Mouse (Mus musculus) layer of hippocampus, adult 18-20 months (tissue): ENCODE data around the gene Rap1gds1. TPM values are rescaled to one million over a fixed set of nuclear protein-coding genes. Genes with fewer than 3 reads are reported as not detected.

ENCODE experiments used
- DNase-seq, 2 experiments: peaks; one replicate each; pipeline ENCODE4 v3.0.0; 2022; ENCODE audit warnings: low spot score in 2 of 2
- total RNA-seq, 2 experiments: library from RNA; stranded (reverse); gene quantifications; 2 replicates each; pipeline ENCODE4 v1.2.3; 2021

Rap1gds1 gene
- total RNA-seq, 2 experiments from 2014 or later = 212 TPM

DNA sequence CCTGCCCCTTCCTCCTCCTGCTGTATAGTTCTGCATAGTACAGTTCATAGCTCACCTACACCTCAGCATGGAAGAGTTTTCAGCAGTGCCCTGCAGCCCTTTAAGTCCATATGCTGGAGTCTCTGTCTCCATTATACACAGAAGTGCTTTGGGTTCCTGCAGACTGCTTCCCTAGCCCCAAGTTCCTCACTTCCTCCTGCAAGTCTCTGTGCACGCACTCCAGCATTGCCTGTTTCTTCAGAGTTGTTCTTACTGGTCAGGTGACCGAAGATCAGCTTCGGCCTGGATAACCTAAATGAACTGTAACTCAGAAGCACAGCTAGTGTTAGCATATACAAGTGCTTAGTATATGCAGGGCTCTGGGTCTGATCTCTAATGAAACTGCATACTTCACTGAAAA is 12.9 kb downstream of the Rap1gds1 start:
- DNase-seq = no peak

DNA sequence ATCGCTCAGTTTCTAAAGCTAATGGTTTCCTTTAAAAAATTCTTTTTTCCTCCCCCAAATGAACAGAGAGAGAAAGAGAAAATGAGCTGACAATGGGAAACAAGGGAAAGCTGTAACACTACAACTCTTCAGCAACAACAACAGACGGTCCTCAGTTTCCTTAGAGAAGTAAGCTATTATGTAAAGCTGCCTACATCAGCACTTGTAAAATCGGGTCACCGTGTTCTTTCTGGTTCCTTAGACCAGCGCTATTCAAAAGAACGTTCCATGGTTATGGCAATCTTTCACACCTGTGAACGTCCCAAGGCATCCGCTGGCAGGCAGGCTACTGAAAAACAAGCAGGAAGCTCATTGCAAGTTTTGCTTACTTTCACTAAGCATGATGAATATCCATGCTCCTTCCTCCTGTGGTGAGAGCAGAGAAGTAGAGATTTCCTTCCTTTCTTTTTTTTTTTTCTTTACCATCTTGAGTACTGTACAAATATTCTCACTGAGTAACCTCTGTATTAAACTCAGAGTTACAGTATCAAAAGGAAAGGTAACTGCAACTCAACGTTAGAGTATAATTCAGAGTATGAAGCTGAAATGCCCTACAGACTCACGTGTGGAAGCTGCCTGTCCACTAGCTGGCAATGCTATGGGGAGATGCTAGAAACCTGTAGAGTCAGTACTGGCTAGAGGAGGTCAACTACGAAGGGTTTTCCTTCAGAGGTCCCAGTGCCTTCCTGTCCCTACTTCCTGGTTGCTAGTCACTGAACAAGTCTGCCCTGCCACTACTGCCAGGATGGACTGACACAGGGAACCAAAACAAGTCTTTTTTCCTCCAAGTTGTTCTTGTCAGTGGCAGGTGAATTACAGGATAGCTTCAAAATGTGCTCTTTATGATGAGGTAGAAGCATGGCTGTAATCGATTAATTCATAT is 26.0 kb downstream of the Rap1gds1 start:
- peak in 1 of 2 experiments; percentile 32 for DNase-seq

DNA sequence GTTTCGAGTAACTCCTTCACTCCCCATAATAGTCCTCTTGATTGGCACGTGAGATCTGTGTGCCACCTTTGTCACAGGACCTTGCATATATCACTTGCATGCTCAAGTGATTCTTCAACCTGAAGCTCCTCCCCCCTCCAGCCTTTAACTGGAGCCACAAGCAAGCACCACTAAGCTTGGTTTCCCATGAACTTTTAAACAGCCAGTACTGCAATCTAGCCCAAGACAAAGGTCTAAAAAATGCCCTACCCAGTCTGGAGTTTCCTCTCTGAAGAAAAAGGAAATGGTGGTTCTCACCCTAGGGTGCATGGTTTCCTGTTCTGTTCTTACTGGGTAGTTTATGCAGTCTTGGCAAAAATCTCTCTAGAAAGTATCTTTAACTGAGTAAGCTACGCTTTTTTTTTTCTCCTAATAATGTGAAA is 32.6 kb downstream of the Rap1gds1 start:
- DNase-seq = no peak

DNA sequence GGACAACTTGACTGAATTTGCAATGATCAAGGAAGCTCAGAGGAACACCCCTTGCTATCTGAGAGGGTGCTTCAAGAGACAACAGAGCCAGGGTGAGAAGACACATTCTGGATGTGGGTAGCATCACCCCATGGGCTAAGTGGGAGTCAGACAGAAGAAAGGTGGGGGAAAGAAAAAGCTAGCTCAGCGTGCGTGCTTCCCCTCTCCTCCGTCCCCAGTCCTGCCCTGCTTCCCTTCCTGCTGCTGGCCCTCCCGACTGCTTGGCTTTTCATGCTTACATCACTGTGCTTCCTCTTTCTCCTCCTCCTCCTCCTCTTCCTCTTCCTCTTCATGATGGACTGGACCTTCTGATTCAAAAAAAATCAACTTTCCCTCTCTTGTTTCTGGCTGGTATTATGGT is 33.1 kb downstream of the Rap1gds1 start:
- DNase-seq = no peak

DNA sequence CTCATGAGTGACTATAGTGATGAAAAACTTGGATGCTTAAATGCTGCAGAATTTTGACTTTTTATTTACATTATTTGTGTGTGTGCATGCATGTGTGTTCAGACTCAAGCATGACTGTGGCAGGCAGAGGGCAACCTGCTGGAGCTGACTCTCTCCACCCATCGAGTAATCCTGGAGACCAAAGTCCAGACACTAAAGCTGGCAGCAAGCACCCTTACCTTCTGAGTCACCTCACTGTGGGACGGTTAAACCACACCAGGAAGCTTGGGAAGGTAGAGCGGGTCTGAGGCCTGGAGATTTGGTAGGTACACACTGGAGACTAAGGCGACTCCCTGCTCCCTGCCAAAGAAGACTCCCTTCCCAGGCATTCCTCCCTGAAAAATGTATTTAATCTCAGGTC is 38.0 kb downstream of the Rap1gds1 start:
- DNase-seq = no peak

DNA sequence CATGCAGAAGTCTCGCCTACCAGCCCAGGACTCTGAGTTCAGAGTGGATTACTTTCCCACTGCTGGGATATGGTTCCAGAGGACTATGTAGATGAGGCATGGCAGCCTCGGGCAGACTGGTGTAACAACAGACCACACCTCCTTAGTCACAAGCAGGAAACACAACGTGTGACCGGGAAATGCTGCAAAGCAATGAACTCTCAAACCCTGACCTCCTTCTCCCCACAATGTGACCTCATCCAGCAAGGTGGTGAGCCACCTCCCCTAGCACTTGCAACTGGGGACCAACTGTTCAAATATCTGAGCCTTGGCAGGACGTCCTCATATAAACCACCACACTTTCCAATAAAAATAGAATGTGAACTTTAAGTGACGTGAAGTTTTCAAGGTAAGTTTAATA is 41.8 kb downstream of the Rap1gds1 start:
- DNase-seq = no peak

DNA sequence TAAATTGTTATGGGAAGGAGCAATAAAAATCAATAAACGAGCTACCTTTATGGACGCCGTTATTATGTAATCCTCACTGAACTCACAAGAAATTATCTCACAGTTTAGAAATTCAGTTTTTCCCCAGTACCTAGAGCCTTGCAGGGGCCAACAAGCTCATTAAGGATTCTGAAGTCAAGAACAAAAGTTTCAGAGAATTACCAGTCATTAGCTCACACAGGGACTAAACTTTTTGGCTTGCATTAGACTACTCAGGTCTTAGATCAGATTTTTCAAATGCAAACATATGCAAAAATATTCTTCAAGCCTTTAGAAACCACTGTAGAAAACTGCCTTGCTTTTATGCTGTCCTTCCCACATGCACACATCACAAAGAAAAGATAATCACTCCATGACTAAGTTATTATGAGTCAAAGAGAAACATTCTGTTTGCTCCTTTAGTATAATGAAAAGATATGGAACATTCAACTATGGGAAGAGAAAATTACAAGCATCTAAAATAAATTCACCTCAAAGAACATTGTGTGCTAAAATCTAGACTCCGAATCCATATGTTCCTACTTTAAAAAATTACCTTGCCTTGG is 44.3 kb downstream of the Rap1gds1 start:
- no peak for DNase-seq

DNA sequence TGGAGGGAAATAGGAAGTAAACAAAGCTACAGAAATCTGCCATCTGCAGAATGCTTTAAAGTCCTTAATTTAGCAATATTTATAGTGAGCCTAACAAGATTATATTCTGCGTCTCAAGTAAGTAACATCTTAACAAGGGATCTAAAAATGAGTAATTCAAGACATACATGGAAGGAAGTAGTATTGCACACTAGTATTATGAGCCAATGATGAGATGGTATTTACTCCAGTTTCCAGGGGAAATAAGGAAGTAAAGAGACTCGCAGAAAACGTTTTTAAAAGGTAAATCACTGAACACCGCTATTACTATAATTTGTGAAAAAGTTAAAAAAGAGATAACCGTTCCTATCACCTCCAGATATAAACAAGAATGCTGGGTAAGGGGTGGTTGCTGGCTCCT is 49.9 kb downstream of the Rap1gds1 start:
- DNase-seq = no peak

DNA sequence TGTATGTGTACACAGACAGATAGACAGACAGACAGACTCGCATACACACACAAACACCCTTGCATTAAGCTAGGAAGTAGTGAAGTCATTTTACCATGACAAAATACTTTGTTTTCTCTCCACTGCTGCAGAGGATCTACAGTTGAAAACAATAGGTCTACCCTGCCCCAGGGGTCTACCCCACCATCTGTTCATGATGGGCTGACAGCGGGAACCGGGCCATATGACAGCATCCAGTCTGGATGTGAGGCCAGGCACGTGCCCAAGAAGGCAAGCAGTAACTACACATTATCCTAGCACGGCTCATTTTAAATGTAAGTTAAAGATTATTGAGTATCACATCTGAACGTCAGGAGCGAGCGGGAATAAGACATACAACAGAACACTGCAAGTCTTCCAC is 51.4 kb downstream of the Rap1gds1 start:
- DNase-seq = no peak

DNA sequence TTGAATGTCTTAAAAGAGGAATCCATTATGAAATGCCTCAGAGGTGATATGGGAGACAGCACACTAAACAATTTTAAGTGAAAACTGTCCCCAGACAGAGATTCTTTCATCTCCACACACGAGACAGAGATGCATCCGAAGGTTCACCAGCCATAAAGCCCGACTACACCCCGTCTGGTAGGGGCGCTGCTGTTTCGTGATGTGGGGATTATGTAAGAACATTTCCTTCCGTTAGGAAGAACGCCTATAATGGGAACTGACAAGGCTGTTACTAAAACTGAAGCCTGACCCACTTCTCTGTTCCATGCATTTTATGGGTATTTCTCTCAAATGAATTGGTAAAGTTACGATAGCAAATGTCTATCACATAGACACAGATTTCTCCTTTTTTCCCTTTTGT is 62.6 kb downstream of the Rap1gds1 start:
- peak in 1 of 2 experiments; percentile 23 for DNase-seq

DNA sequence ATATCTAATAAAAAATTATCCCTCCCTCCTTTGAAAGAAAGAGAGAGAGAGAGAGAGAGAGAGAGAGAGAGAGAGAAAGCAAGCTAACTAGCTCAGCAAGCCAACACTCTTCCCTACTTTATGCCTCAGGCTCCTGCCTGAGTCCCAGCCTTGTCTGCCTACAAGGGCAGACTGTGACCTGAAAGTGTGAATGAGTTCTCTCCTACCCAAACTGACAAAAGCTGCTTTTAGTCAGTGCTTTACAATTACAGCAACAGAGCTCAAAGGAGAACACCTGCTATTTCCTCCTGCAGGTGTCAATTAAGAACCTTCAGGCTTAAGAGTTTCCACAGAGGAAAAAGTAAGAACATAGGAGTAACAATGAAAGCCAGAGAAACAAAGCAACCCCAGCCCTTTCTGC is 69.3 kb downstream of the Rap1gds1 start:
- no peak for DNase-seq

DNA sequence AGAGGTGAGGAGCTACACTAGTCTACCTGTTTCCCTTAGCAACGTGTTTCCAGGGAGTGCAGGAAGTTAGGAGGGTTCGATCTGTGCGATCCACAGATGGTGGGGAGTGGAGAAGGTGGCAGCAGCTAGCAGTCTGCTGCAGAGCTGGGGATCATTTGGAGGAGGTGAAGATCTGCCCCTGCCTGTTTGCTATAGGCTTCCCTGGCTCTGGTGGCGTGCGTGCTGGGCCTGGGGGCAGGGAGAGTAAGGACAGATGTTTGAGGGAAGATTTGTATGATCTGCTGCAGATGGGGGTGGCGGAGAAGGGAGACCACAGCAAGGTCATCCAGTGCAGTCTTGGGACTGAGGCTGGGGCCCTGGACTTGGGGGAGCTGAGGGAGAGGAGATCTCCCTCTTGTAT is 72.2 kb downstream of the Rap1gds1 start:
- no peak for DNase-seq

DNA sequence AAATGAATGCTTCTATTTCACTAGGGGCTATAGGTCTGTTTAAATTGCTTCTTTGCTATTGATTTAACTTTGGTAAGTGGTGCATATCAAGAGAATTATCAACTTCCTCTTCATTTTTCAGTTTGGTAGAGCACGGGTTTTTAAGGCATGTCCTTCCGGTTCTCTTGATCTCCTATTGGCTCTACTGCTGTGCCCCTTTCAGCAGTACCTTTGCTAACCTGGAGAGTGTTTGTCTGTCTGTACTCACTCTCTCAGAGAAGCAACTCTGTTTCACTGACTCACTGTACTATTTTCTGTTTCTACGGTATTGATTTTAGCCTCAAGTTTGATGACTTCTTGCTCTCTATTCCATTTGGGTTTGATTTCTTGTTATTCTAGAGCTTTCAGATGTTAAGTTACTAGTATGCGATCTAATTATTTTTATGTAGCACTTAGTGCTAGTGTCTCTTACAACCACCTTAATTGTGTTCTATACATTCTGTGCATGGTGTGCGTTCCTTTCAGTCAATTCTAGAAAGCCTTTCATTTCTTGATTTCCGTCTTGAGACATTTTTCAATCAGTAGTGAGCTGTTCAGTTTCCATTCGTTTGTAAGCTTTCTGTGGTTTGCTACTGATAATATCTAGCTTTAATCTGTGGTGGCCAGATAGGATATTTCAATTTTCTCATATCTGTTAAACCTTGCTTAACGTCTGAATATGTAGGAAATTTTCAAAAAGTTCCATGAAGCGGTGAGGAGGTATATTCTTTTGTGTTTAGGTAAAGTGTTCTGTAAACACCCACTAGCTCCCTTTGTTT is 74.7 kb downstream of the Rap1gds1 start:
- DNase-seq = no peak

DNA sequence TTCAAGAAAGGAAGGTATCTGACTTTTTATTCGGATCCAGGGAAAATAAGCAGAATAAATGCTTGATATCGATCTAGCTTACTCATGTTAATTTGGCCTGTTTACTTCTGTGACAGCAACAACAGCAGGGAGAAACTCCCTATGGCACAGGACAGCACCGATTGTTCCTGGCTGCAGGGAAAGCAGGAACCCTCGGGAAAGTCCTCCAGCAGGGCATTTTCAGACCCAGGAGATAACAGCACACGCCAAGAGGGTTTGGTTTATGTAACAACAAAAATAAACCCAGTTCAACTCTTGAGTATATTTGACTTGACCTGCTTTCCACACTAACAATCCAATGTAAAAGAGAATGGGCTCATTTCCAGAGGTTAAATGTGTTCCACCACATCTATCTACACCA is 81.5 kb downstream of the Rap1gds1 start:
- no peak for DNase-seq

DNA sequence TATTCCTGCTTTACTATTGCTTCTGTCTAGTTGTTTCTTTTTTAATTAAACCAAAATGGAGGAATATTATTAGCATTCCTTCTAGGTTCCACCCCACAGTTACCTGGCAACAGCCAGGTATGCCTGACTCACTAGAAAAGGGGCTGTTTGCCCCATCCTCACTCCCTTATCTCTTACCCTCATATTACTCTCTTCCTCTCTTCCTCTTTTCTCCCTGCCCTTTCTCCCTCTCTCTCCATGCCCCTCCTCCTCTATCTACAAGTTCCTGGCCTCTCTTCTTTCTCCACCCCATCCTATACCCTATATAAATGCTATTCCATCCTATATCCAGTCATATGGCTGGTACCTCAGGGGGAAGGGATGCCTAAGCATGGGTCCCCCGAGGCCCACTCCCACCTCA is 83.6 kb downstream of the Rap1gds1 start:
- DNase-seq = no peak

DNA sequence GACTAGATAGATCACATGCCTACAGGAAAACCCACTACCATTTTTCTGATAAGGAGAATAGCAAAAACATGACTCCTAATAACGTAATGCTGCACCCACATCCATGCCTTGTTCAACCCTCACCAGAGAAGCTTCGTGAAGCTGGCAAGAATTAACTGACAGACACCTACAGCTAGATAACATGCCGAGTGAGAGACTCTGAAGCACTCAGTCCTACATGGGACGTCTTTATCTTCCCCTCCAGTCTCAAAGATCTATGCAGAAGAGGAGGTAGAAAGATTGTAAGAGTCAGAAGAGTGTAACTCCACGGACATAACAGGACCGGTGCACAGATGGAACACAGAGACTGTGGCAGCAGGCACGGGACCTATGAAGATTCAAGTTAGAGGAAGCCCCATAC is 85.9 kb downstream of the Rap1gds1 start:
- DNase-seq = no peak

DNA sequence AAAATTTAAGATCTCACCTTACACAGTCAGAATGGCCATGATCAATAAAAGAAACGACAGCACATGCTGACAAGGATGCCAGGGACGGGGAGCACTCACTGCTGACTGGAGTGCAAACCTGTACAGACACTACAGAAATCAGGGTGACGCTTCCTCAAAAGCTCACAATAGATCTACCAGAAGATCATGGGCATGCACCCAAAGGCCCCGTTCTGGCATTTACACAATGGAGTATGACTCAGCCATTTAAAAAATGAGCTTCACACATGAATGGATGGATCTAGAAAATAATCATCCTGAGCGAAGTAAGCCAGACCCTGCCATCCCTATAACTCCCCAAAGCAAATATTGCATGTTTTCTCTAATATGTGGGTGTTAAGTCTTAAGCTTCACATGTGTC is 87.0 kb downstream of the Rap1gds1 start:
- peak in 1 of 2 experiments; percentile 62 for DNase-seq

DNA sequence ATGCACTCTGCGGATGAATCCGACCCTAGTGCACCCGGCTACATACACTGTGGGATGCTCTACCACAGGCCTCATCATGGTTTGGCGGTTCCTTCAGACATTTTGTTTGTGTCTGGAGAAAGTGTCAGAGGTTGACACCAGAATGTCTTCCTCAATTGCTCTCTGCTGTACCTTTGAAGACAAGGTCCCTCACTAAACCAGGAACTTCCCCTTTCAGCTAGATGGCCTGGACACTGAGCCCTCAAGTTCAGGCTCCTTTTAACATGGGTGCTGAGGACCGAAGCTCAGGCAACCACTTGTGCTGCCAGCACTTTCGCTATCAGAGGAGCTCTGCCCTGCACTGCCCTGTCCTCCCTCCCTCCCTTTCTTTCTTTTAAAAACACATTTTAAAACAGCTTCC is 92.8 kb downstream of the Rap1gds1 start:
- no peak for DNase-seq

DNA sequence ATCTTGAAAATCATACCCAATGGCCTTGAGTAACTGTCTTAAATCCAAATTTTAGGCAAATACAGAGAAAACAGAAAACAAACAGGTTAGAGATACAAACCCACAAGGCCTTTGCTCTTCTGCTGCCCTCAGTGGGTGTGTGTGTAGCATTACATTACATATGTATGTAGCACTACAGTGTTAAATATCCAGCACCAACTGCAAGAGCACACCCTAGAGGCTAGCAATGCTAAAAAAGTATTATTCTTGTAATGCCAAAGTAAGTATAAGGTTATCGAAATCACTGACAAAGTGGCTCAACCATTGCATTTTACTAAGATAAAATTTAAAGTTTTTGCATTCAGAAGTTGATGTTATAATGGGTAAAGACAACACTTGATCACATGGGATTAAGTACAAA is 97.6 kb downstream of the Rap1gds1 start:
- no peak for DNase-seq

DNA sequence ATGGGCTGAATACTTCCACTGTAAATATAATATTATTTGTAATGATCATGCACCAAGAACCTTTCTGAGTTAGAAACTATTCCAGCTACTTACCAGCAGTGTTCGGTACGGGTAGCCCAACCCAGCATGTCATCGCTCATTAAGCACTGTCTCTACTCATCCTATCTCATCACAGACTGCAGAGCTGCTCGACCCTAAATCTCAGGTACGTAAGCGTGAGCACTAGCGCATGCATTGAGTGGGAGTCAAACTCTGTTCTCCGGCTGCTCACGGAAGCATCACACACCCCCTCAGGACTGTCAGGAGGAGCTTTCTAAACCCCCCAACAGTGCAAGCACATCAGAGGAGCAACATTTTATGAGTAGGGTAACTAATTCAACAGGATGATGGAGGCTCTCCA is 107.4 kb downstream of the Rap1gds1 start:
- DNase-seq = no peak

DNA sequence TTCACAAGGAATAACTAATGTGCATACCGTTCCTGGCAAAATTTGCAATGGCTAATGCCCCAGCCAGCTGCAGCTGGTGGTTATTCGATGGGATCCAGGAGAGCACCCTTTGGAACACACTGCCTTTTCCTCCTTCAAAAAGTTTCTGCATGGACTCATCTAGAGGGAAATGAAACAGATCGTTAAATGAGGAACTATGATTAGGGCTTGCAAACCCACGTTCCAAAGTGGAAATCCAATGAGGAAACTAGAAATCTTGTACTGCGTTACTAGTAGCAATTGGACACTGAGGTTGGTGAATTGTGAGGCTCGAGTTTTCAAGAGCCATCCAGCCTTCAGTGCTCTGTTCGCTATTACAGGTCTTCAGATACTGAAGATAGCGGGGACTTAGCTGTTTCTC is 116.5 kb downstream of the Rap1gds1 start:
- DNase-seq = no peak

DNA sequence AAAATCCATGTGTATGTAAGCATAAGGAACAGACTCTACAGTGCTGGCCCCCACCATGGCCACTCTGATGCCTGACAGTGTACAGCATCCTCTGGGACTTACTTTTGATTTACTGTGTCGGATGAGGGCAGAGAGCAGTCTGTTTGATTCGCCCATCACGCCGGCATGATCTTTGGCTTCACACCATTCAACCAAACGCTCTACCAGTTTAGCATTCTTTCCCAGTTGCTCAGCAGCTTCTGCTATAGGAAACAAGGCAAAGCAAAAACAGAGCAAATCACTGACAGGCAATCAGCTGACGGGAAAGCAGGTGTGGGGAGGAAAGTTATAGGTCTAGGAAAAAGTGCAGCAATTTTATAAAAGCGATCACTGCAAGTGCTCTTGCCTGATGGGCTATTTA is 119.8 kb downstream of the Rap1gds1 start:
- no peak for DNase-seq
